Comparison of ENCODE assay signal across 26 mouse cellular contexts in genomic region chr10:19404401-19404800, GRCm38 (mm10). TPM values are rescaled to one million over a fixed set of nuclear protein-coding genes. Genes with fewer than 3 reads are reported as not detected.
A peak's percentile ranks its signal among the peaks of the same experiment; 100 is the strongest.
DNase-seq lines count a peak whose midpoint lies in the region; ATAC-seq lines count a peak whose summit lies in the region.
"Had no signal": no experiment of that assay in that cellular context is flagged by ENCODE, and none has a peak within 500 bp of the region (broad histone marks: within the 10 kb centered on the region; RNA-seq: fewer than 3 reads in every experiment).

No protein-coding gene starts in this region.

- no peaks in the 10 kb centered on the region for H3K36me3 ChIP-seq in midbrain, embryonic 11.5 days (ENCODE audit: control insufficient read depth, insufficient read depth, low read length)
- no peaks in the 10 kb centered on the region for H3K36me3 ChIP-seq in midbrain, embryonic 15.5 days (replicated peaks)
- H3K36me3 ChIP-seq in forebrain, embryonic 16.5 days (ENCODE audit: control insufficient read depth, insufficient read depth) = no peaks in the 10 kb centered on the region
- H3K36me3 ChIP-seq: embryonic facial prominence, embryonic 13.5 days; embryonic facial prominence, embryonic 15.5 days; forebrain, embryonic 10.5 days; forebrain, embryonic 12.5 days; G1E had no signal

- H3K27ac ChIP-seq in midbrain, embryonic 11.5 days (ENCODE audit: low read depth, low read length) = no peak overlapping the region
- no peak overlapping the region for H3K27ac ChIP-seq in midbrain, embryonic 15.5 days
- H3K27ac ChIP-seq in forebrain, embryonic 16.5 days (ENCODE audit: low read length) = no peak overlapping the region
- H3K27ac ChIP-seq: embryonic facial prominence, embryonic 13.5 days; embryonic facial prominence, embryonic 15.5 days; forebrain, embryonic 10.5 days; forebrain, embryonic 12.5 days had no signal

- no peak for ATAC-seq in midbrain, embryonic 11.5 days (ENCODE audit: low FRiP score)
- no peak for ATAC-seq in midbrain, embryonic 15.5 days (replicated peaks)
- ATAC-seq in forebrain, embryonic 16.5 days = no peak
- ATAC-seq: CD4-positive, CD25-positive, alpha-beta regulatory T cell, adult 4 months; forebrain, embryonic 14.5 days; forebrain, postnatal 0 days had no signal

- H3K9me3 ChIP-seq in midbrain, embryonic 11.5 days (ENCODE audit: control insufficient read depth, low read length) = no peaks in the 10 kb centered on the region
- no peaks in the 10 kb centered on the region for H3K9me3 ChIP-seq in midbrain, embryonic 15.5 days
- no peaks in the 10 kb centered on the region for H3K9me3 ChIP-seq in forebrain, embryonic 16.5 days (ENCODE audit: control insufficient read depth, low read length)
- H3K9me3 ChIP-seq: embryonic facial prominence, embryonic 13.5 days; embryonic facial prominence, embryonic 15.5 days; forebrain, embryonic 10.5 days; forebrain, embryonic 12.5 days; G1E had no signal

- WGBS in midbrain, embryonic 11.5 days = 8% methylated on average over 1 of the region's 1 CpGs
- 11% methylated on average over 1 of the region's 1 CpGs for WGBS in midbrain, embryonic 15.5 days
- WGBS in forebrain, embryonic 16.5 days = 16% methylated on average over 1 of the region's 1 CpGs

- no peaks in the 10 kb centered on the region for H3K4me1 ChIP-seq in midbrain, embryonic 11.5 days (ENCODE audit: control insufficient read depth, insufficient read depth, low read length)
- no peaks in the 10 kb centered on the region for H3K4me1 ChIP-seq in midbrain, embryonic 15.5 days
- H3K4me1 ChIP-seq in forebrain, embryonic 16.5 days (replicated peaks; ENCODE audit: control insufficient read depth, insufficient read depth, low read length) = no peaks in the 10 kb centered on the region
- H3K4me1 ChIP-seq: embryonic facial prominence, embryonic 13.5 days; embryonic facial prominence, embryonic 15.5 days; forebrain, embryonic 12.5 days had no signal

- no peak overlapping the region for H3K4me3 ChIP-seq in midbrain, embryonic 11.5 days (ENCODE audit: low read depth, low read length)
- H3K4me3 ChIP-seq in midbrain, embryonic 15.5 days = no peak overlapping the region
- H3K4me3 ChIP-seq in forebrain, embryonic 16.5 days (replicated peaks; ENCODE audit: low read length) = no peak overlapping the region
- H3K4me3 ChIP-seq: embryonic facial prominence, embryonic 13.5 days; embryonic facial prominence, embryonic 15.5 days; erythroblast, embryonic 14.5 days; forebrain, embryonic 10.5 days; forebrain, embryonic 12.5 days had no signal

- no peak overlapping the region for H3K4me2 ChIP-seq in midbrain, embryonic 11.5 days
- H3K4me2 ChIP-seq in midbrain, embryonic 15.5 days = no peak overlapping the region
- no peak overlapping the region for H3K4me2 ChIP-seq in forebrain, embryonic 16.5 days (ENCODE audit: low read length)
- H3K4me2 ChIP-seq: embryonic facial prominence, embryonic 13.5 days; embryonic facial prominence, embryonic 15.5 days; forebrain, embryonic 12.5 days had no signal

- no peak overlapping the region for H3K9ac ChIP-seq in midbrain, embryonic 11.5 days (ENCODE audit: low read length)
- no peak overlapping the region for H3K9ac ChIP-seq in midbrain, embryonic 15.5 days
- no peak overlapping the region for H3K9ac ChIP-seq in forebrain, embryonic 16.5 days (replicated peaks; ENCODE audit: low read depth, low read length)
- H3K9ac ChIP-seq: embryonic facial prominence, embryonic 13.5 days; embryonic facial prominence, embryonic 15.5 days; forebrain, embryonic 12.5 days; forebrain, postnatal 0 days had no signal

- peak; percentile 56 for DNase-seq in midbrain, embryonic 11.5 days (ENCODE audit: low spot score, missing footprints)
- DNase-seq in R1 (ENCODE audit: low read depth, low spot score) = peak; percentile 75
- DNase-seq in MN1 (ENCODE audit: low spot score) = no peak
- DNase-seq: adrenal gland, adult 2 months; adrenal gland, postnatal 10 days; adrenal gland, postnatal 25 days; B cell, adult 2 months; cerebellum, adult 11 months; cerebellum, adult 18-20 months; cerebellum, adult 8-10 months; cerebellum, adult 9-11 months; cerebellum, postnatal 14 days; cerebellum, postnatal 36 days; embryo, embryonic 11 days; forebrain, postnatal 0 days had no signal

- no peaks in the 10 kb centered on the region for H3K27me3 ChIP-seq in midbrain, embryonic 11.5 days (ENCODE audit: control insufficient read depth, insufficient read depth, low read length)
- H3K27me3 ChIP-seq in midbrain, embryonic 15.5 days (replicated peaks) = no peaks in the 10 kb centered on the region
- H3K27me3 ChIP-seq in forebrain, embryonic 16.5 days (replicated peaks; ENCODE audit: control insufficient read depth, insufficient read depth, low read length) = no peaks in the 10 kb centered on the region
- H3K27me3 ChIP-seq: CH12.LX; forebrain, embryonic 12.5 days had no signal

RNA-seq across cellular contexts. Expression of gene Olig3, which starts 48.1 kb away (rescaled TPM):
- 18.7 and 20.7 TPM in 2 replicates for polyA plus RNA-seq in midbrain, embryonic 11.5 days (2014; fragmentation: Nextera tagmentation; extraction: Ambion mirVana)
- 1.6 and 2.7 TPM in 2 replicates for polyA plus RNA-seq in midbrain, embryonic 15.5 days (2015; fragmentation: Nextera tagmentation; extraction: Ambion mirVana)
- polyA plus RNA-seq in forebrain, embryonic 16.5 days (2015; fragmentation: Nextera tagmentation; extraction: Ambion mirVana) = 0.87 and 1.6 TPM in 2 replicates
- polyA plus RNA-seq: adrenal gland, adult 2 months; CD4-positive, CD25-positive, alpha-beta regulatory T cell, adult 4 months; embryonic facial prominence, embryonic 15.5 days; erythroblast, embryonic 14.5 days; G1E had no signal
